Mouse (Mus musculus) myocyte (in vitro differentiated cells): ENCODE measurements at regions not wholly inside any gene's neighbourhood (a gene's known extent, or its start where the extent isn't known, plus 50 kb on each side); places are given as distances from the start of the nearest gene placed in this dataset.

Source experiments
- H3K27me3 ChIP-seq: one replicate; pipeline ENCODE4 v1.6.1; 2011; ENCODE audit not compliant: control insufficient read depth, insufficient read depth, insufficient read length
- H3K36me3 ChIP-seq: one replicate; pipeline ENCODE4 v1.6.1; 2011; ENCODE audit not compliant: control insufficient read depth, insufficient read depth
- H3K4me2 ChIP-seq: one replicate; pipeline ENCODE4 v1.6.1; 2011; ENCODE audit warnings: low read depth, control low read depth
- H3K4me3 ChIP-seq: one replicate; pipeline ENCODE4 v1.5.1; 2011; ENCODE audit warnings: mild to moderate bottlenecking, control low read depth, moderate library complexity
- H3K79me2 ChIP-seq: one replicate; pipeline ENCODE4 v1.6.1; 2011; ENCODE audit not compliant: control insufficient read depth, insufficient read depth
- H3ac ChIP-seq: one replicate; pipeline ENCODE4 v1.6.1; 2011; ENCODE audit not compliant: control insufficient read depth, insufficient read length
- CEBPB ChIP-seq: IDR thresholded peaks from 2 replicates; pipeline ENCODE4 v1.6.1; 2011; ENCODE audit warnings: mild to moderate bottlenecking, moderate library complexity; ENCODE audit not compliant: poor library complexity, insufficient read depth, severe bottlenecking
- E2F4 ChIP-seq: IDR thresholded peaks from one replicate; pipeline ENCODE4 v1.6.1; 2011; ENCODE audit warnings: mild to moderate bottlenecking, control low read depth, moderate library complexity; ENCODE audit not compliant: insufficient read depth
- MAX ChIP-seq: IDR thresholded peaks from one replicate; pipeline ENCODE4 v1.6.1; 2011; ENCODE audit warnings: low read depth, mild to moderate bottlenecking, control low read depth
- MYOD1 ChIP-seq, 3 experiments: IDR thresholded peaks; one replicate each; pipeline ENCODE4 v1.6.1; 2011; ENCODE audit warnings: control low read depth in 2 of 3, low read depth in 2 of 3, mild to moderate bottlenecking in 2 of 3, moderate library complexity in 1 of 3; ENCODE audit not compliant: insufficient read length in 2 of 3, control insufficient read depth in 1 of 3
- MYOG ChIP-seq, 3 experiments: IDR thresholded peaks; one replicate each; pipeline ENCODE4 v1.6.1; 2011; ENCODE audit warnings: control low read depth in 2 of 3, low read depth in 2 of 3, mild to moderate bottlenecking in 2 of 3; ENCODE audit not compliant: insufficient read length in 2 of 3, control insufficient read depth in 1 of 3, insufficient read depth in 1 of 3
- POLR2A ChIP-seq: IDR thresholded peaks from one replicate; pipeline ENCODE4 v1.6.1; 2011; ENCODE audit warnings: low read depth, mild to moderate bottlenecking, control low read depth, moderate library complexity; ENCODE audit not compliant: insufficient read length
- POLR2AphosphoS2 ChIP-seq: IDR thresholded peaks from one replicate; pipeline ENCODE4 v1.6.1; 2011; ENCODE audit warnings: low read depth, control low read depth; ENCODE audit not compliant: insufficient read length
- REST ChIP-seq: IDR thresholded peaks from one replicate; pipeline ENCODE4 v1.6.1; 2011; ENCODE audit warnings: mild to moderate bottlenecking, control low read depth, moderate library complexity; ENCODE audit not compliant: insufficient read depth, insufficient read length
- SRF ChIP-seq: IDR thresholded peaks from one replicate; pipeline ENCODE4 v1.6.1; 2011; ENCODE audit warnings: low read depth; ENCODE audit not compliant: control insufficient read depth, insufficient read length
- TCF12 ChIP-seq: IDR thresholded peaks from one replicate; pipeline ENCODE4 v1.6.1; 2011; ENCODE audit warnings: mild to moderate bottlenecking, control low read depth; ENCODE audit not compliant: poor library complexity, insufficient read depth, severe bottlenecking
- TCF3 ChIP-seq: IDR thresholded peaks from one replicate; pipeline ENCODE4 v1.6.1; 2011; ENCODE audit warnings: low read depth, control low read depth; ENCODE audit not compliant: insufficient read length
- USF1 ChIP-seq: IDR thresholded peaks from one replicate; pipeline ENCODE4 v1.6.1; 2011; ENCODE audit warnings: low read depth, mild to moderate bottlenecking, control low read depth, moderate library complexity

DNA sequence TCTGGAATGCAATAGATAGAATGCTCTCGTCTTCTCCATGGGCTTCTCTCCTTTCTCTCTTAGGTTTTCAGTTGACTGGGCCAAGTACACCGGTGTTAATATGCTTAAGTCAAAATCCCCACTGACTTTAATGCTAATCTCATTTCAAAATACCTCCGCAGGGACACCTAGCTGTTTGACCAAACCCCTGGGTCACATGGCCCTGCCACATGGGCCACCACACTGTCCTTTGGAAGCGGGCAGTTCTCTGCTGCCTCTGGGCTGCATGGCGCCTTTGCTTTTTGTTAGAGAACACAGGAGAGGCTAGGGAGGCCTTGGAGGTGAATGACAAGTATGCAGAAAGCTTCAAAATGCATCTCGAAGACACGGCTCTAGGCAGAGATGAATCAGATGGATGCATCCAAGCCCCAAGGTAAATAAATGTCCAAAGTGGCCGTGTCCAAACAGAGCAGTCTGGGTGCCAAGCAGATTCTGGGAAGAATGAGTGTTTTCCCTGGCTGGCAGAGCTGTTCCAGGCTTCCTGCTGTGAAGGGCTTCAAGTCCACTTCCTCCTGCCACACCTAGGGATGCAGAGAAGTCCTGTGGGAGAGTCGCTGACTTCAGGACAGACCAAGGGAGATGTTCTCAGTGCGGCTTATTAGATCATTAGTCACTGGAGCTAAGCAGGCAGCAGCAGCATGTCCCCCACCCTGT is 147.4 kb upstream of the Klf14 start:
- Histone ChIP-seq H3K4me3 (no peak overlapping the region), H3K4me2 (peak overlapping the region; percentile 94), H3K36me3 (peaks cover 18% of the 10 kb centered on the region), H3K27me3 (no peaks in the 10 kb centered on the region), H3K79me2 (peaks cover 100% of the 10 kb centered on the region), H3ac (no peak overlapping the region)
- TF ChIP-seq MYOD1 (IDR thresholded peaks at IDR 0.05; ENCODE audit: control insufficient read depth in 1 of 3, insufficient read length in 2 of 3, low read depth in 2 of 3) (no peak), USF1 (no peak), CEBPB (no peak), POLR2AphosphoS2 (no peak), TCF12 (no peak), POLR2A (no peak), TCF3 (no peak), E2F4 (no peak), SRF (no peak), MYOG (IDR thresholded peaks at IDR 0.05; ENCODE audit: control insufficient read depth in 1 of 3, insufficient read depth in 1 of 3, insufficient read length in 2 of 3, low read depth in 2 of 3) (no peak)

DNA sequence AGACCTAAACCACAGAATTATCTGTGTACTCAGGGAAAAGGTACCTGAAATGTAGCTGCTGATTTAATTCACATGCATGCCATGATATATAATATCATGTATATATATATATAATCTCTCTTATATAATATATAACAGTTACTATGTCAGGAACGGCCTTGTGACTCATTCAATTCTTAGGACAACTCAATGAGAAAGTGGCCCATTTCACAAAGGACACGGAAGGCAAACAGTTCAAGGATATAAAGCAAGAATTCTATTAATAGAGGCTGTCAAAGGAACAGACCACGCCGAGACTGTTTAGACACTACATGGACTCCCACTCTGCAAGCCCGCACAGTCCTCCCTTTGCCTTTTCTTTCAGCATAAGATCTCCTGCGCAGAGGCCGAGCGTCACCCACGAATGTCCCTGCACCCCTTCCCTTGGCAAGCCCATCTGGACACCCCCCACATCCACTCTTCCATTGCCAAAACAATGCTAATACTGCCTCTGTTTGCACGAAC is 148.0 kb upstream of the Klf14 start:
- Histone ChIP-seq H3K4me3 (no peak overlapping the region), H3K27me3 (no peaks in the 10 kb centered on the region), H3K4me2 (peak overlapping the region; percentile 94), H3K36me3 (peaks cover 15% of the 10 kb centered on the region), H3ac (no peak overlapping the region), H3K79me2 (peaks cover 100% of the 10 kb centered on the region)
- no peak for TF ChIP-seq TCF3
- TF ChIP-seq SRF, result no peak
- no peak for TF ChIP-seq E2F4
- TF ChIP-seq USF1, result no peak
- no peak for TF ChIP-seq POLR2A
- no peak for TF ChIP-seq TCF12
- no peak for TF ChIP-seq POLR2AphosphoS2
- TF ChIP-seq REST, result no peak
- TF ChIP-seq MYOD1 (IDR thresholded peaks at IDR 0.05; ENCODE audit: control insufficient read depth in 1 of 3, insufficient read length in 2 of 3, low read depth in 2 of 3), result no peak
- no peak for TF ChIP-seq MAX
- TF ChIP-seq CEBPB, result no peak
- TF ChIP-seq MYOG (IDR thresholded peaks at IDR 0.05; ENCODE audit: control insufficient read depth in 1 of 3, insufficient read depth in 1 of 3, insufficient read length in 2 of 3, low read depth in 2 of 3), result no peak

DNA sequence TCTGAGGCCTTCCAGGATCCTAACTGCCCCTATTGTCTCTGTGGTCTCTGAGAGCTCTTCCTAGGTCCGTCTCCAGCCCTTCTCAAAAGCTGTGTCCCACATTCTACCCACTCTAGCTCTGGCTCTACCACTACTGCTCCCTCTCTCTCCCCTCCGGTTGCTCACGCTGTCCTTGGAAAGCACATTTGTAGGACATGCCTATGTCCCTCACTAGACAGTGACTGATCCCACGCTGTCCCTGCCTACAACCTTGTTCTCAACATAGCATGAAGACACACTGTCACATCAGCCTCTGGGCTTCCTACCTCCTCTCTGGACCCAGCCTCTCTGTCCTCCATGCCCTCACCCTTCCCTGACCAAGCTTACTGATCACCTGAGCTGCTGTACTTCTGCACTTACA is 148.5 kb upstream of the Klf14 start:
- TF ChIP-seq SRF, result no peak
- TF ChIP-seq REST, result no peak
- TF ChIP-seq POLR2AphosphoS2, result no peak
- no peak for TF ChIP-seq E2F4
- TF ChIP-seq POLR2A, result peak; percentile 21
- no peak for TF ChIP-seq MYOG (IDR thresholded peaks at IDR 0.05; ENCODE audit: control insufficient read depth in 1 of 3, insufficient read depth in 1 of 3, insufficient read length in 2 of 3, low read depth in 2 of 3)
- H3K4me3 ChIP-seq, result no peak overlapping the region
- H3K79me2 ChIP-seq, result peaks cover 100% of the 10 kb centered on the region
- no peaks in the 10 kb centered on the region for H3K27me3 ChIP-seq
- H3K36me3 ChIP-seq, result peaks cover 13% of the 10 kb centered on the region
- peak overlapping the region; percentile 94 for H3K4me2 ChIP-seq
- H3ac ChIP-seq, result no peak overlapping the region

DNA sequence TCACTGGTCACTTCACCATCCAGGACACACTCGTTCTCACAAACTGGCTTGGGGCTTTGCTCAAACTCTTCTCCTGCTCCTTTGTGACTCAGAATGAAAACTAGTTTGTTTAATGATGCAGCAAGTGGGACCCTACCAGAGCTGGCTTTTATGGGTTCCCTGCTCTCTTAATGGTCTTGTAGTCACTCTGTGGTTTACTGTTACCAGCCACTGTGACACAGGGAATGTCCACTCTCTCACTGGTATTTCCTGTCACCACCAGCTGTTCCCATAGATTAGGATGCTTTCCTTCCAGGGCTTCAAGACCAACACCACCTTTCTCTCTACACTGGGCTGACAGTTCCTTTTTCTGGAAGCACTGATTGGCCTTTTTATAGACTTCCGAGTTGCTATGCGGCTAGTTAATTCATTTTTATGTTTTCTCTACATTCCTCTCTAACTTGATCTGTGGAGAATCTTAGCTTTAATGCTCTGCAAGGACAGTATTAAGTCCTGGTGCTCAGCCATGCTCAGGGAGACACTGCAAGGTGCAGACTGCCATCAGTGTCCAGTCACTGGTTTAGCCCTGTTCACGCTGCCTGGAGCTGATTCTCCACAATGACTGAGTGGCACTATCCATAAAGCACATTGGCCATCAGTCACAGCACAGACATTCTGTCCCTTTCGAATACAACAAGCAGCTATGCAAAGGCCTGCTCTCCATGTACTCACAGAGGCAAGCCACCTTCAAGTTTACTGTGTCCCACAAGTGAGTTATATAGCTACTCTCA is 149.2 kb upstream of the Klf14 start:
- Histone ChIP-seq H3K79me2 (peaks cover 100% of the 10 kb centered on the region), H3K4me3 (no peak overlapping the region), H3K27me3 (no peaks in the 10 kb centered on the region), H3K36me3 (peaks cover 13% of the 10 kb centered on the region), H3K4me2 (peak overlapping the region; percentile 94), H3ac (no peak overlapping the region)
- TF ChIP-seq MYOG (IDR thresholded peaks at IDR 0.05; ENCODE audit: control insufficient read depth in 1 of 3, insufficient read depth in 1 of 3, insufficient read length in 2 of 3, low read depth in 2 of 3) (peak in 1 of 3 experiments; percentile 25), MYOD1 (IDR thresholded peaks at IDR 0.05; ENCODE audit: control insufficient read depth in 1 of 3, insufficient read length in 2 of 3, low read depth in 2 of 3) (peak; percentile 50 to 91 (median 72)), TCF3 (no peak), POLR2A (peak; percentile 16), POLR2AphosphoS2 (peak; percentile 64), TCF12 (peak; percentile 7), USF1 (no peak)
